Mouse (Mus musculus): Measurements from ENCODE around the gene Efcab5. TPM values are rescaled to one million over a fixed set of nuclear protein-coding genes. Genes with fewer than 3 reads are reported as not detected.

Gene Efcab5
- total and polyA plus RNA-seq, 2 experiments from 2014 or later, result 0.04 to 0.25 TPM

- Histone ChIP-seq H3K36me3 (replicated peaks; ENCODE audit: control insufficient read depth, insufficient read depth, low read length) (no peaks in the 10 kb centered on the region), H3K9ac (replicated peaks; ENCODE audit: low read depth, low read length) (no peak overlapping the region), H3K9me3 (replicated peaks; ENCODE audit: control insufficient read depth, low read length) (no peaks in the 10 kb centered on the region), H3K4me1 (ENCODE audit: control insufficient read depth, insufficient read depth) (no peaks in the 10 kb centered on the region), H3K4me2 (ENCODE audit: low read depth, low read length) (no peak overlapping the region), H3K27me3 (ENCODE audit: control insufficient read depth, insufficient read depth, low read length) (no peaks in the 10 kb centered on the region), H3K27ac (ENCODE audit: low read depth) (no peak overlapping the region), H3K4me3 (ENCODE audit: low read depth, low read length) (no peak overlapping the region)
- 92% methylated on average over 6 of the region's 6 CpGs for WGBS
- no peak for ATAC-seq (ENCODE audit: insufficient read depth, low read depth)
- no peak for TF ChIP-seq EP300 (IDR thresholded peaks at IDR 0.05; ENCODE audit: low read depth)
- TF ChIP-seq CTCF (IDR thresholded peaks at IDR 0.05; ENCODE audit: low read depth), result no peak
- DNase-seq (ENCODE audit: low spot score), result no peak
Observed at GRCm38 (mm10) chr11:77106961-77107360, 81.8 kb downstream of the Efcab5 start.

- no peaks in the 10 kb centered on the region for H3K9me3 ChIP-seq (replicated peaks; ENCODE audit: control insufficient read depth, low read length)
- ATAC-seq (ENCODE audit: insufficient read depth, low read depth) (peak; percentile 51; the same call in 1 of the 2 replicates), DNase-seq (ENCODE audit: low spot score) (peak; percentile 72)
- no peak overlapping the region for H3K27ac ChIP-seq (ENCODE audit: low read depth)
- no peaks in the 10 kb centered on the region; the same call in 1 of the 2 replicates for H3K4me1 ChIP-seq (ENCODE audit: control insufficient read depth, insufficient read depth)
- H3K36me3 ChIP-seq (replicated peaks; ENCODE audit: control insufficient read depth, insufficient read depth, low read length), result no peaks in the 10 kb centered on the region
- H3K4me2 ChIP-seq (ENCODE audit: low read depth, low read length), result peak overlapping the region; percentile 1; the same call in 1 of the 2 replicates
- WGBS, result 15% methylated on average over 10 of the region's 10 CpGs
- no peak overlapping the region for H3K9ac ChIP-seq (replicated peaks; ENCODE audit: low read depth, low read length)
- TF ChIP-seq CTCF (IDR thresholded peaks at IDR 0.05; ENCODE audit: low read depth) (peak; percentile 98), EP300 (IDR thresholded peaks at IDR 0.05; ENCODE audit: low read depth) (no peak)
- peaks cover 6% of the 10 kb centered on the region; the same call in 1 of the 2 replicates for H3K27me3 ChIP-seq (ENCODE audit: control insufficient read depth, insufficient read depth, low read length)
- no peak overlapping the region for H3K4me3 ChIP-seq (ENCODE audit: low read depth, low read length)
Observed at GRCm38 (mm10) chr11:77100137-77100937, 88.4 kb downstream of the Efcab5 start.

GRCm38 (mm10) chr11:77098332-77098972 is 90.3 kb downstream of the Efcab5 start:
- H3K9me3 ChIP-seq (replicated peaks; ENCODE audit: control insufficient read depth, low read length), result no peaks in the 10 kb centered on the region
- no peaks in the 10 kb centered on the region for H3K36me3 ChIP-seq (replicated peaks; ENCODE audit: control insufficient read depth, insufficient read depth, low read length)
- no peak overlapping the region for H3K4me2 ChIP-seq (ENCODE audit: low read depth, low read length)
- ATAC-seq (ENCODE audit: insufficient read depth, low read depth) (no peak), DNase-seq (ENCODE audit: low spot score) (no peak)
- no peak overlapping the region for H3K9ac ChIP-seq (replicated peaks; ENCODE audit: low read depth, low read length)
- H3K27ac ChIP-seq (ENCODE audit: low read depth), result no peak overlapping the region
- H3K27me3 ChIP-seq (ENCODE audit: control insufficient read depth, insufficient read depth, low read length), result peaks cover 6% of the 10 kb centered on the region; the same call in 1 of the 2 replicates
- no peak overlapping the region for H3K4me3 ChIP-seq (ENCODE audit: low read depth, low read length)
- no peaks in the 10 kb centered on the region; the same call in 1 of the 2 replicates for H3K4me1 ChIP-seq (ENCODE audit: control insufficient read depth, insufficient read depth)
- 75% methylated on average over 19 of the region's 19 CpGs for WGBS
- TF ChIP-seq EP300 (IDR thresholded peaks at IDR 0.05; ENCODE audit: low read depth) (no peak), CTCF (IDR thresholded peaks at IDR 0.05; ENCODE audit: low read depth) (no peak)

GRCm38 (mm10) chr11:77096991-77097390 is 91.8 kb downstream of the Efcab5 start:
- H3K4me2 ChIP-seq (ENCODE audit: low read depth, low read length), result no peak overlapping the region
- H3K4me3 ChIP-seq (ENCODE audit: low read depth, low read length), result no peak overlapping the region
- WGBS, result 45% methylated on average over 7 of the region's 7 CpGs
- no peaks in the 10 kb centered on the region for H3K36me3 ChIP-seq (replicated peaks; ENCODE audit: control insufficient read depth, insufficient read depth, low read length)
- H3K9me3 ChIP-seq (replicated peaks; ENCODE audit: control insufficient read depth, low read length), result no peaks in the 10 kb centered on the region
- no peak for TF ChIP-seq CTCF (IDR thresholded peaks at IDR 0.05; ENCODE audit: low read depth)
- TF ChIP-seq EP300 (IDR thresholded peaks at IDR 0.05; ENCODE audit: low read depth), result no peak
- ATAC-seq (ENCODE audit: insufficient read depth, low read depth) (no peak), DNase-seq (ENCODE audit: low spot score) (no peak)
- H3K9ac ChIP-seq (replicated peaks; ENCODE audit: low read depth, low read length), result no peak overlapping the region
- H3K27me3 ChIP-seq (ENCODE audit: control insufficient read depth, insufficient read depth, low read length), result peaks cover 6% of the 10 kb centered on the region; the same call in 1 of the 2 replicates
- no peaks in the 10 kb centered on the region; the same call in 1 of the 2 replicates for H3K4me1 ChIP-seq (ENCODE audit: control insufficient read depth, insufficient read depth)
- 0 out of 2 replicates have a peak overlapping the region, but pooled peaks have one; percentile 30 for H3K27ac ChIP-seq (ENCODE audit: low read depth)

- Histone ChIP-seq H3K4me1 (ENCODE audit: control insufficient read depth, insufficient read depth) (no peaks in the 10 kb centered on the region; the same call in 1 of the 2 replicates), H3K4me3 (ENCODE audit: low read depth, low read length) (no peak overlapping the region), H3K9ac (replicated peaks; ENCODE audit: low read depth, low read length) (no peak overlapping the region), H3K27ac (ENCODE audit: low read depth) (0 out of 2 replicates have a peak overlapping the region, but pooled peaks have one; percentile 30), H3K36me3 (replicated peaks; ENCODE audit: control insufficient read depth, insufficient read depth, low read length) (no peaks in the 10 kb centered on the region), H3K27me3 (ENCODE audit: control insufficient read depth, insufficient read depth, low read length) (peaks cover 6% of the 10 kb centered on the region; the same call in 1 of the 2 replicates), H3K4me2 (ENCODE audit: low read depth, low read length) (no peak overlapping the region), H3K9me3 (replicated peaks; ENCODE audit: control insufficient read depth, low read length) (no peaks in the 10 kb centered on the region)
- DNase-seq (ENCODE audit: low spot score) (no peak), ATAC-seq (ENCODE audit: insufficient read depth, low read depth) (no peak)
- 56% methylated on average over 3 of the region's 3 CpGs for WGBS
- TF ChIP-seq CTCF (IDR thresholded peaks at IDR 0.05; ENCODE audit: low read depth) (no peak), EP300 (IDR thresholded peaks at IDR 0.05; ENCODE audit: low read depth) (no peak)
Observed at GRCm38 (mm10) chr11:77096581-77096980, 92.2 kb downstream of the Efcab5 start.

Measured in heart, postnatal 0 days (tissue).